Mouse (Mus musculus) heart, embryonic 14.5 days (tissue): Measurements from ENCODE around the gene Sptbn4. TPM values are rescaled to one million over a fixed set of nuclear protein-coding genes. Genes with fewer than 3 reads are reported as not detected.
A peak's percentile ranks its signal among the peaks of the same experiment; 100 is the strongest.

Experiments used
- ATAC-seq: fragments of 200-750 bp; cut with Nextera tagmentation; 2 replicates; pipeline ENCODE4 v1.8.0; 2017; ENCODE audit warnings: low read depth, moderate TSS enrichment; ENCODE audit not compliant: insufficient number of reproducible peaks, insufficient read depth, low FRiP score
- H3K27ac ChIP-seq, 2 experiments: fragments of 200-500 bp in 1 of 2; fragments of 300-500 bp in 1 of 2; sonication (generic) in 1 of 2; replicated peaks in 1 of 2; 2 replicates each; pipeline ENCODE4 v1.5.1; 2012 to 2014; ENCODE audit warnings: low read depth in 2 of 2, low read length in 2 of 2, control low read depth in 1 of 2, mild to moderate bottlenecking in 1 of 2, mixed read lengths in 1 of 2; ENCODE audit not compliant: control insufficient read depth in 1 of 2, insufficient read depth in 1 of 2
- H3K27me3 ChIP-seq: fragments of 300-500 bp; sonication (generic); 2 replicates; pipeline ENCODE4 v1.6.1; 2014; ENCODE audit warnings: mild to moderate bottlenecking, low read length, control low read depth; ENCODE audit not compliant: control insufficient read depth, insufficient read depth
- H3K36me3 ChIP-seq: fragments of 300-500 bp; sonication (generic); 2 replicates; pipeline ENCODE4 v1.6.1; 2014; ENCODE audit warnings: mild to moderate bottlenecking, control low read depth, low read length, mixed read lengths; ENCODE audit not compliant: control insufficient read depth, insufficient read depth
- H3K4me1 ChIP-seq, 2 experiments: fragments of 200-500 bp in 1 of 2; fragments of 300-500 bp in 1 of 2; sonication (generic) in 1 of 2; 2 replicates each; pipeline ENCODE4 v1.6.1; 2012 to 2014; ENCODE audit warnings: low read length in 2 of 2, control low read depth in 1 of 2, mixed read lengths in 1 of 2; ENCODE audit not compliant: control insufficient read depth in 2 of 2, insufficient read depth in 2 of 2
- H3K4me2 ChIP-seq: fragments of 300-500 bp; sonication (generic); 2 replicates; pipeline ENCODE4 v1.6.1; 2014; ENCODE audit warnings: mild to moderate bottlenecking, low read length
- H3K4me3 ChIP-seq, 2 experiments: fragments of 200-500 bp in 1 of 2; fragments of 300-500 bp in 1 of 2; sonication (generic) in 1 of 2; 2 replicates each; pipeline ENCODE4 v1.5.1; 2012 to 2014; ENCODE audit warnings: low read length in 2 of 2, mild to moderate bottlenecking in 2 of 2, control low read depth in 1 of 2, low read depth in 1 of 2, moderate library complexity in 1 of 2; ENCODE audit not compliant: control insufficient read depth in 1 of 2, insufficient read depth in 1 of 2
- H3K9ac ChIP-seq: fragments of 300-500 bp; sonication (generic); 2 replicates; pipeline ENCODE4 v1.6.1; 2014; ENCODE audit warnings: mild to moderate bottlenecking, low read length
- H3K9me3 ChIP-seq: fragments of 300-500 bp; sonication (generic); 2 replicates; pipeline ENCODE4 v1.6.1; 2016; ENCODE audit warnings: low read length, control low read depth; ENCODE audit not compliant: control insufficient read depth
- WGBS: fragments of 180-500 bp; shearing (Covaris S2); extraction: QIAGEN DNeasy Blood & Tissue Kit; methylation state at CpG from one replicate; pipeline ENCODE4 v1.1.7; 2014; 5-methylcytosine and 5-hydroxymethylcytosine counted together
- polyA plus RNA-seq: library from polyadenylated mRNA; unstranded; fragments of >200 nt; fragmentation: Nextera tagmentation; extraction: Ambion mirVana; gene quantifications from 2 replicates; pipeline ENCODE4 v1.2.1, GENCODE M21; 2014

Gene Sptbn4
- polyA plus RNA-seq, 1 experiment from 2014 or later, result 0.15 TPM

- Histone ChIP-seq H3K4me1 (peaks cover 5 to 7% of the 10 kb centered on the region in 2 experiments; a peak in 2 of 4 replicates), H3K9ac (no peak overlapping the region), H3K27me3 (peaks cover 83% of the 10 kb centered on the region), H3K4me3 (no peak overlapping the region), H3K4me2 (no peak overlapping the region), H3K9me3 (peaks cover 11% of the 10 kb centered on the region), H3K27ac (no peak overlapping the region), H3K36me3 (no peaks in the 10 kb centered on the region)
- no peak for ATAC-seq
- WGBS, result 78% methylated on average over 7 of the region's 7 CpGs
These were observed 41.0 kb downstream of the Sptbn4 start for GRCm38 (mm10) chr7:27406481-27406880.

- H3K4me2 ChIP-seq, result peak overlapping the region; percentile 11; the same call in 1 of the 2 replicates
- H3K27ac ChIP-seq, result no peak overlapping the region
- no peak overlapping the region for H3K4me3 ChIP-seq
- peaks cover 92% of the 10 kb centered on the region for H3K27me3 ChIP-seq
- ATAC-seq, result no peak
- H3K9me3 ChIP-seq, result peaks cover 11% of the 10 kb centered on the region
- 6% methylated on average over 74 of the region's 81 CpGs for WGBS
- no peak overlapping the region for H3K9ac ChIP-seq
- H3K36me3 ChIP-seq, result no peaks in the 10 kb centered on the region
- H3K4me1 ChIP-seq, result peaks cover 5 to 7% of the 10 kb centered on the region in 2 experiments; a peak in 2 of 4 replicates
These were observed 43.1 kb downstream of the Sptbn4 start for GRCm38 (mm10) chr7:27404203-27404942.

GRCm38 (mm10) chr7:27402675-27403074 lies 44.8 kb downstream of the Sptbn4 start:
- no peak overlapping the region for H3K27ac ChIP-seq
- ATAC-seq, result no peak
- no peak overlapping the region for H3K9ac ChIP-seq
- peaks cover 0 to 2% of the 10 kb centered on the region in 2 experiments; a peak in 1 of 4 replicates for H3K4me1 ChIP-seq
- H3K27me3 ChIP-seq, result peaks cover 87% of the 10 kb centered on the region
- H3K36me3 ChIP-seq, result no peaks in the 10 kb centered on the region
- WGBS, result 12% methylated on average over 16 of the region's 16 CpGs
- peaks cover 11% of the 10 kb centered on the region for H3K9me3 ChIP-seq
- no peak overlapping the region for H3K4me2 ChIP-seq
- H3K4me3 ChIP-seq, result no peak overlapping the region

DNA sequence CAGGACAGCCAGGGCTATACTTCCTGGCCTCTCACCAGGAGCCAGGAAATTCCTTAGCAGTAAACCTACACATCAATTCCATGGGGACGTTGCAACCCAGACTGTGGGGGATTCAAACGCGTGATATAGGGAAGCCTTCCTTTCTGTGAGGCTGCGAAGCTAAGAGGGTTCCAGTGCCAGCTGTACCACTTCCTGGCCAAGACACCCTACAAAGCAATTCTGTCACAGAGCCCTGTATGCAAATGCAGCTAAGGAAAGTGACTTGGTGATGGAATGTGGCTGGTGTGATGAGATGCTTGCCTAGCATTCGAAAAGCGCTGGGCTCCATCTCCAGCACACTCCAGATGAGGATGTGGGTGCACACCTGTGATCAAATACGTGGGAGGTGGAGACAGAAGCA lies 46.9 kb downstream of the Sptbn4 start:
- WGBS, result 67% methylated on average over 7 of the region's 7 CpGs
- Histone ChIP-seq H3K27me3 (peaks cover 87% of the 10 kb centered on the region), H3K27ac (no peak overlapping the region), H3K36me3 (no peaks in the 10 kb centered on the region), H3K9ac (no peak overlapping the region), H3K4me2 (no peak overlapping the region), H3K9me3 (peaks cover 7% of the 10 kb centered on the region), H3K4me3 (no peak overlapping the region), H3K4me1 (peaks cover 4 to 6% of the 10 kb centered on the region in 2 experiments; a peak in 2 of 4 replicates)
- ATAC-seq, result no peak

DNA sequence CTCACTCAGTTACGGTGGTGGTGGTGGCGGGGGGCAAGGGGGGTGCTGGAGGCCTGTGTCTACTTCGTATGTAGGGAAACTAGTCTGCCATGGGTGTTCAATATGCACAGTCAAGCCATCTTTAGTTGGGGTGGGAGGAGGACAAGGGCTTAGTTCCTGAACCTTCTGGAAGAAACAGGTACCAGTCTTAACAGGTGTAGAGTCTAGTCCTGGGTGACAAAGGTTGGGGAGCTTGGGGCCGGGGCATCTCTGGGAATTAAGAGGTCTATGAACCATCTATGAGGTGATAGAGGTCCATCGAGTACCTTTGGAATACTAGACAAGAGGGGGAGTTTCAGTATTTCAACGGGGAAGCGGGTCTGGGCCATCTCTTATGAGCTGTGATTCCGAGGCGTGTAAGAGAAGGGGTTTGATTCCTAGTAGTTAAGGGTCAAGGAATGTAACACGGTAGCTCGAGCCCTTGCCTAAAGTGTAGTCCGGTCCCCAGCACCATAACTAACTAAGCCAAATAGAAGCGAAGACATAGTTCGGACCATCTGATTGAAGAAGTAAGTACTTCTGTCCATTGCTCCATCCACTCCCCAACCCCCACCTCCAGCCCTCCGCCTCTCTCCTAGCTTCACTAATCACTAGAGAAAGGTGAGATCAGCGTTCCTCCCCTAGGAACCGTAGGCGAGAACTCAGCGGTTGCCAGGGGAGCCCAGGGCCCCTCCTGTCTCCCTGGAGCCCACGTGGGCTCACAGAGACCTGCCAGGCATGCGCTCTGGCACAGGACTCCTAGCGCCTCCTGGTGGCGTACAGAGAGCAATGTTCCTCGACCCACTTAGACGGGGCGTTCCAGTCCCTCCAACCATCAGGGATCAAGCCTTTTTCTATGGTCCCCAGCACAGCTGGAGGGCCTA lies 50.2 kb downstream of the Sptbn4 start:
- ATAC-seq, result no peak
- H3K9me3 ChIP-seq, result no peaks in the 10 kb centered on the region
- H3K4me2 ChIP-seq, result 0 out of 2 replicates have a peak overlapping the region, but pooled peaks have one; percentile 16
- peaks cover 84% of the 10 kb centered on the region for H3K27me3 ChIP-seq
- H3K27ac ChIP-seq, result no peak overlapping the region
- 16% methylated on average over 26 of the region's 26 CpGs for WGBS
- no peaks in the 10 kb centered on the region for H3K36me3 ChIP-seq
- no peak overlapping the region for H3K4me3 ChIP-seq
- no peak overlapping the region for H3K9ac ChIP-seq
- H3K4me1 ChIP-seq, result peaks cover 2 to 6% of the 10 kb centered on the region in 2 experiments; a peak in 2 of 4 replicates

- H3K36me3 ChIP-seq, result no peaks in the 10 kb centered on the region
- H3K27me3 ChIP-seq, result peaks cover 84% of the 10 kb centered on the region
- peaks cover 2 to 6% of the 10 kb centered on the region in 2 experiments; a peak in 2 of 4 replicates for H3K4me1 ChIP-seq
- no peak overlapping the region for H3K27ac ChIP-seq
- no peak for ATAC-seq
- H3K4me2 ChIP-seq, result peak overlapping the region; percentile 78
- WGBS, result 2% methylated on average over 30 of the region's 68 CpGs
- H3K4me3 ChIP-seq, result peak overlapping the region; percentile 20 to 51
- H3K9ac ChIP-seq, result peak overlapping the region; percentile 21; the same call in 1 of the 2 replicates
- no peaks in the 10 kb centered on the region for H3K9me3 ChIP-seq
These were observed 51.1 kb downstream of the Sptbn4 start for GRCm38 (mm10) chr7:27396184-27397047.
